In genomic region chr1:97848601-97849241, GRCm38 (mm10) we compare ENCODE assay signal across 15 mouse cellular contexts.
DNase-seq lines count a peak whose midpoint lies in the region; ATAC-seq lines count a peak whose summit lies in the region.
"Had no signal": no experiment of that assay in that cellular context is flagged by ENCODE, and none has a peak within 500 bp of the region (broad histone marks: within the 10 kb centered on the region; RNA-seq: fewer than 3 reads in every experiment).

No protein-coding gene starts in this region.

- H3K4me3 ChIP-seq in forebrain, embryonic 13.5 days, result no peak overlapping the region
- H3K4me3 ChIP-seq in hindbrain, embryonic 15.5 days, result no peak overlapping the region
- H3K4me3 ChIP-seq in midbrain, embryonic 16.5 days (ENCODE audit: low read depth, low read length), result no peak overlapping the region
- H3K4me3 ChIP-seq: limb, embryonic 15.5 days had no signal

- no peaks in the 10 kb centered on the region for H3K36me3 ChIP-seq in forebrain, embryonic 13.5 days (ENCODE audit: poor library complexity, severe bottlenecking)
- no peaks in the 10 kb centered on the region for H3K36me3 ChIP-seq in hindbrain, embryonic 15.5 days
- no peaks in the 10 kb centered on the region for H3K36me3 ChIP-seq in midbrain, embryonic 16.5 days (ENCODE audit: control insufficient read depth, insufficient read depth, low read length)

- H3K27me3 ChIP-seq in forebrain, embryonic 13.5 days, result no peaks in the 10 kb centered on the region
- no peaks in the 10 kb centered on the region for H3K27me3 ChIP-seq in hindbrain, embryonic 15.5 days
- no peaks in the 10 kb centered on the region for H3K27me3 ChIP-seq in midbrain, embryonic 16.5 days (ENCODE audit: control insufficient read depth, insufficient read depth, low read depth, low read length)
- H3K27me3 ChIP-seq: limb, embryonic 15.5 days had no signal

- H3K9me3 ChIP-seq in forebrain, embryonic 13.5 days (replicated peaks), result no peaks in the 10 kb centered on the region
- H3K9me3 ChIP-seq in hindbrain, embryonic 15.5 days, result no peaks in the 10 kb centered on the region
- H3K9me3 ChIP-seq in midbrain, embryonic 16.5 days (replicated peaks; ENCODE audit: control insufficient read depth, low read length, poor library complexity, severe bottlenecking), result no peaks in the 10 kb centered on the region
- H3K9me3 ChIP-seq: limb, embryonic 15.5 days had no signal

- peak; percentile 93 for ATAC-seq in forebrain, embryonic 13.5 days
- peak; percentile 52 for ATAC-seq in hindbrain, embryonic 15.5 days (ENCODE audit: low FRiP score, low read depth)
- ATAC-seq in midbrain, embryonic 16.5 days, result peak; percentile 77

- no peak overlapping the region for H3K9ac ChIP-seq in forebrain, embryonic 13.5 days
- H3K9ac ChIP-seq in hindbrain, embryonic 15.5 days, result no peak overlapping the region
- H3K9ac ChIP-seq in midbrain, embryonic 16.5 days (ENCODE audit: low read depth, low read length), result no peak overlapping the region
- H3K9ac ChIP-seq: limb, embryonic 15.5 days; lung, embryonic 14.5 days had no signal

- DNase-seq in embryo, embryonic 10.5 days (ENCODE audit: low spot score), result peak; percentile 53
- DNase-seq in spleen, postnatal 14 days (ENCODE audit: low spot score in 2 of 2), result no peak
- DNase-seq in cerebellum, postnatal 25 days, result no peak
- DNase-seq in thymus, adult 18-20 months, result no peak
- DNase-seq in layer of hippocampus, postnatal 36 days, result no peak
- DNase-seq: B cell, adult 2 months; cerebellum, adult 8-10 months; heart, postnatal 4 days; kidney, adult 8-10 months; lung, embryonic 14.5 days; right cerebral cortex, adult 18-20 months had no signal

- H3K4me2 ChIP-seq in forebrain, embryonic 13.5 days, result peak overlapping the region; percentile 41
- peak overlapping the region; percentile 11 for H3K4me2 ChIP-seq in hindbrain, embryonic 15.5 days
- H3K4me2 ChIP-seq in midbrain, embryonic 16.5 days (ENCODE audit: low read length), result peak overlapping the region; percentile 17
- H3K4me2 ChIP-seq: limb, embryonic 15.5 days; lung, embryonic 14.5 days had no signal

- H3K27ac ChIP-seq in forebrain, embryonic 13.5 days, result peak overlapping the region; percentile 51
- no peak overlapping the region for H3K27ac ChIP-seq in hindbrain, embryonic 15.5 days (replicated peaks)
- no peak overlapping the region for H3K27ac ChIP-seq in midbrain, embryonic 16.5 days (ENCODE audit: low read length)
- H3K27ac ChIP-seq: limb, embryonic 15.5 days had no signal

- WGBS in forebrain, embryonic 13.5 days, result 7% methylated on average over 14 of the region's 14 CpGs
- WGBS in hindbrain, embryonic 15.5 days, result 16% methylated on average over 14 of the region's 14 CpGs
- 10% methylated on average over 14 of the region's 14 CpGs for WGBS in midbrain, embryonic 16.5 days

- peaks cover 28% of the 10 kb centered on the region for H3K4me1 ChIP-seq in forebrain, embryonic 13.5 days
- H3K4me1 ChIP-seq in hindbrain, embryonic 15.5 days (replicated peaks), result no peaks in the 10 kb centered on the region; the same call in 1 of the 2 replicates
- H3K4me1 ChIP-seq in midbrain, embryonic 16.5 days (ENCODE audit: control insufficient read depth, insufficient read depth, low read length), result peaks cover 6% of the 10 kb centered on the region; the same call in 1 of the 2 replicates
- H3K4me1 ChIP-seq: limb, embryonic 15.5 days had no signal
